Mouse (Mus musculus) mesoderm, embryonic 11.5 days (tissue): ENCODE results near the gene Catsper2.
A peak's percentile ranks its signal among the peaks of the same experiment; 100 is the strongest.

Source experiments
- DNase-seq: peaks from one replicate; pipeline ENCODE4 v3.0.0-alpha.2; 2012; ENCODE audit warnings: low read depth, low spot score

The Catsper2 gene

GRCm38 (mm10) chr2:121413387-121414042 is at the start of gene Catsper2, which contains the start of gene Pdia3:
Gene Catsper2 (minus strand): TSS chr2:121413792.
Gene Pdia3 (plus strand): TSS chr2:121413775.
- peak; percentile 96 for DNase-seq

DNA sequence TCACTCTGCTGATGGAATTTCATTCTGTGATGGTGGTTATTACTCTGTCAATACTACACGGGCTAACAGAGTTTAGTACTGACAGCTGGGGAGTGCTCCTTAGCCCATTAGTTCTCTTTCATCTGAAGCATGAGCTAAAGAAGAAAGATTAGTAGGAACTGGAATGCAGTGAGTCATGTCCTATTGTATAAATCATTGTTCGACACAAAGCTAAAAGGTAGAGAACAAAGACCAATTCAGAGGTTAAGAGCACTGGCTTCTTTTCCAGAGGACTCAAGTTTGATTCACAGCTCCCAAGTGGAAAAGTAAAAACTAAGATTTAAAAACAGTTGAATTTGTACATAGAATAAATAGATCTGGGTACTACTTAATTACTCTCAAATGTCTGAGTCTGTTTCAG is 46.5 kb upstream of the Catsper2 start:
- no peak for DNase-seq

DNA sequence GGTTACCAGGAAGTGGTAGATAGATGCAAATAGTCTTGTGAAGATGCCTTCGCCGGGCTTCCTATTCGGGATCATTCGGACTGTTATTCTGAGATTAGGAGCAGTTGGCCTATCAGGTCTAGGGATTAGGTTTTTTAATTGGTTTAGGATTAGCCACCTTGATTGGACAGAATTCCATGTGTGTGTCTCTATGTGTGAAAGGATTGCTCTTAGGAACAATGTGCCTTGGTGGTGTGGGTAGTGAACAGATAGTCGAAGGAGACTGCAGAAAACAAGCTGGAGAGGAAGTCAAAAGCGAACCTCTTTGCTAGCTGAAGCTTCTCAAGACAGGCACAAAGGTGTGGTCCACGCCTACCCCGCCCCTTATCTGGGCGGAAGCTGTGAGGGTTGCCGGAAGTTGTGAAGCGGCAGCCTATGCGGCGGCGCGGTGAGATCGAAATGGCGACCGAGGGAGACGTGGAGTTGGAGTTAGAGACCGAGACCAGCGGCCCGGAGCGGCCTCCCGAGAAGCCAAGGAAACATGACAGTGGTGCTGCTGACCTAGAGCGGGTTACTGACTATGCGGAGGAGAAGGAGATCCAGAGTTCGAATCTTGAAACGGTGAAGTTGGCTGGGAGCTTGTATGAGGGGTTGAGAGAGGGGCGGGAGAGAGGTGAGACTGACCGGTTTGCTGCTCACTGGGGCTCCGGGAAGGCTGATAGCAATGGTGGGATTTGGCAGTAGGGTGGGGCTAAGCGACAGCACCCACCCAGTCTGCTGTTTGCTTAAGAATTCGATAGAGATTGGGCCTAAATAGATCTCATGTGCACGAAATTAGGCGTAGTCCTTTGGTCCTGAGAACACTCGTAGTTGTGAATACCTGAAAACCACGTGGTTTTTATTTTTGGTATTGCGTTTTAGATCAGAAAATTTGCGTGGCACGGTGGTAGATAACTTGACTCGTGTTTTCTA is 43.4 kb upstream of the Catsper2 start, which contains the start of gene Serinc4:
Serinc4 (minus strand) TSS at position 90 of the 951 bp plus-strand sequence.
- DNase-seq = peak; percentile 86

GRCm38 (mm10) chr2:121455534-121455933 is 41.9 kb upstream of the Catsper2 start:
- DNase-seq = no peak

GRCm38 (mm10) chr2:121453917-121454316 is 40.3 kb upstream of the Catsper2 start:
- no peak for DNase-seq

GRCm38 (mm10) chr2:121452990-121453389 is 39.4 kb upstream of the Catsper2 start, which contains the start of gene Hypk:
Gene Hypk (plus strand): TSS chr2:121453290.
- no peak for DNase-seq

- no peak for DNase-seq
These were observed 38.8 kb upstream of the Catsper2 start for GRCm38 (mm10) chr2:121452361-121452760.

DNA sequence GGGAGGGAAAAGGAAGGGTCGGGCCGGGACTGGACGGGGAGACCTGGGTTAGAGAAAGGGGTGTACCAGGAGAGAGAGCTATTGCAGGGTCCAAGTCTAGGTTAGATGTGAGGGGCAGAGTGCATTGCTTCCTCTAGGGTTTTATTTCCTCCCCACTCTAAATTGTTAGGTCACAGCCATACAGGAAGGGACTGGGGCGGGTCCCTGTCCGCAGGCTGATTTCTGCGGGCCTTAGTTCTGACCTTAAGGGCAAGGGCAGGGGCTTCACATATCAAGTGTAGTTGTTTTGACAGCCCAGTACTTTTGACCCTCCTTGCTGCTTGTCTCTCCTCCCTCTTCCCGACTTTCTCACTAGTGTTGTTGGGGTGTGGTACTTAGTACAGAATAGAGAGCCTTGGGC is 36.5 kb upstream of the Catsper2 start:
- DNase-seq = peak; percentile 15

GRCm38 (mm10) chr2:121449545-121450011 is 36.0 kb upstream of the Catsper2 start:
- no peak for DNase-seq

DNA sequence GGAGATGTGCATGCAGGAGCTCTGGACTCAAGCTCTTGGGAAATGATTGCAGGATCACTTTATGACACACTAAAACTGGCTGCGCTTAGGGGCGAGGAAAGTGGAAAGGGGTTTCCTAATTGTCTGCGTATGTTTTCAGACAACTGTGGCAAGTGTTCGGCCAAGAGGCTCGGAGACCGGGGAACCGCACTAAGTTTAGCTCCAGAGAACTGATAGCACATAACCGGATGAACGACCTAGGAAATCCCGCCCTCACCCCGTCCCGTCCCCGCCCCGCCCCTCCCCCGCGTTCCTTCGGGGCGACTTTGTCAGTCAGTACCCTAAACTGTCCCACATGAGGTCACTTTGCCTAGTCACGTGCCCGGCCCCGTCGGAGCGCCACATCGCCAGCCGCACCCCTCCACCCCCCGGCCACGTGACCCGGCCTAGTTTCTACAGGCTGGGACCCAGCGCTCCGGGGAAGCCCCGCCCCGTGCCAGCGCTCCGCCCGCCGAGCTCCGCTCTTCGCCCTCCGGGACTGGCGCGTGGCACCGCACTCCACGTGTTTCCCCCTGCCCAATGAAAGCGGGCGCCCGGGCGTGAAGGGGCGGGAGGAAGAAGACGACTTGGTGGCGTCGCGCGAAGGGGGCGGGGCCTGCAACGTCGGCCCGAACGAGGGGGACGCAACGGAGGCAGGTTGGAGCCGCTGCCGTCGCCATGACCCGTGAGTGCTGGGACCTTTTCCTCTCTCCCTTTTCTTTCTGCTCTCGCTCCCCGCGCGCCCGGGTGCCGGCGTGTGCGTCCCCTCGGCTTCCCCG is 35.3 kb upstream of the Catsper2 start, which contains the start of gene Serf2:
Serf2 (plus strand) TSS at position 457 of the 797 bp plus-strand sequence.
- DNase-seq = peak; percentile 98

DNA sequence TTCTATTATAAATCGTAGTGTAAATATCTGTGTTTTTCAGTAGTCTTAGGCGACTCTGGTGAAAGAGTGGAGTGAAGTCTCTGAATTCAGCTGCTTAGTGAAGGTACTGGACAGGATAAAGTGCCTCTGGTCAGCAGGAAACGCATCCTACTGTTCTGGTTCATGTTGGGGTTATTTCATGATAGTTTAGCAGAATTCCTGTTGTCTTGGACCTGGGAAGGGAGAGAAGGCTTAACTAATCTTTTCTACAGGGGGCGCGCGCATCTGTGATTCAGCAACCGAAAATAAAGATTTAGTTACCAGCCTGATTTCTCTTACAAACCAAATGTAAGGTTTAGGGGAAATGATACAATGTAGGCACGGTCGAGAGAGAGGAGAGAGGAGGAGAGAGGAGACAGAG is 34.5 kb upstream of the Catsper2 start:
- no peak for DNase-seq

- no peak for DNase-seq
These were observed 33.4 kb upstream of the Catsper2 start for GRCm38 (mm10) chr2:121447006-121447405.

- DNase-seq = no peak
These were observed 32.9 kb upstream of the Catsper2 start for GRCm38 (mm10) chr2:121446506-121446905.

DNA sequence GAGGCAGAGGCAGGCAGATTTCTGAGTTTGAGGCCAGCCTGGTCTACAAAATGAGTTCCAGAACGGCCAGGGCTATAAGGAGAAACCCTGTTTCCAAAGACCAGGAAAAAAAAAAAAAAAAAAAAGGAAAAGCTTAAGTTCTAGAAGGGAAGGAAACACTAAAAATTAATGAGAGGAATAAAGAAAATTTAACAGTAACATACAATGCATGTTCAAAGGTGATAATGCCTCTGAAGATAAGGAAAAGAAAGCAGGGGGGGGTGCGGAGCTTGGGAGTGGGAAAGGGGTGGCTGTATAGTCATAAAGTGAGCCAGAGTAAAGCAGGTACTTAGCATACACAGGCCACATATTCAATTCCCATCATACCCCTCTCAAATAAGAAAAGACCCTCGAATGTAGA is 31.5 kb upstream of the Catsper2 start:
- DNase-seq = no peak

- DNase-seq = no peak
These were observed 30.6 kb upstream of the Catsper2 start, which contains the start of gene Ell3 for GRCm38 (mm10) chr2:121444178-121444577. Gene Ell3 (minus strand): TSS chr2:121444278.

DNA sequence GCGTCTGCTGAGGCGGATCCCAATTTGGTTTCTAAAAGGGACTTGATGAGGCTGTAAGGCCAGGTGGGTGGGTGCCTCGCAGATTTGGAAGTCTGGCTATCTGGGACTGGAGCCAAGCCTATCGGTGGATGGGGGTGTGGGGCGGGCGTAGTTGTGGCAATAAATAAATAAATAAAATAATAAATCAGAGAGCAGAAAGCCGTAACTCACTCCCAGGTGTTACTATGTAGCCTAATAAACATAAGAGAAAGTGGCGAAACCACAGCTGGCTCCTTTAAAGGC is 29.4 kb upstream of the Catsper2 start:
- DNase-seq = no peak

DNA sequence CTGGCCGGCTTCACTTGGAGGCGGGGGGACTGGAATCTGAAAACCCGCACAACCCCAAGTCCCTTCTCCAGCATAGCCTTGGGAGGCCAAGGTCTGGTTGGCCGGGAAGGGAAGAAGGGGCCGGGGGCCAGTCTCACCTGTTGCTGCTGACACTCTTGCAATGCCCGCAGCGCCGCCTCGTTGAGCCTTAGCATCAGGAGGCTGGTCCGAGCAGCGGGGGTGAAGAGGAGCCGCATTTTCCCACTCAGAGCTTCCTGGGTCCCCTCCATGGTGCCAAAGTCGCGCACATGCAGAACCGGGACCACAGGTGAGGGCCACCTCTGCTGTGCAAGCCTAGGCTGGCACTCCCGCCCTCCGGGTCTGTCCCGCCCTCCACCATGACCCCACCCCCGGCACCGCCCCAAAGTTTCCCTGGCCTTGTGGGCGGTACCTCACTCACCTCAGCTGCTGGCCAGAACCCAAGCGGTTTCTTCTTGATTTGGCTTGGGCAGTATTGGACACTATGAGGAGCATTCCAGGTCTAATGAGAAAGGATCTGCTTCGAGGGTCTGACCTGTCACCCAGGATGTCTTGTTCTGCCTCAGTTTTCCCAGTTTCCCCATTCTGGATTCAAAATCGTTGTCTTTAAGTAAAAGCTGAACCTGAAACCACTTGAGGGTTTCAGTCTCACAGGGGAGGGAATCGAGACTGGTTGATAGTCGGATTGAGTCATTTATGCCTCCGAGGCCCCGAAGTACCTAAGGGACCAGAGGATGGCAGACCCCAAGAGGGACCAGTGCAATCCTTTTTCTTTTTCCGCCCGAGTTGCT is 28.9 kb upstream of the Catsper2 start:
- DNase-seq = peak; percentile 48

DNA sequence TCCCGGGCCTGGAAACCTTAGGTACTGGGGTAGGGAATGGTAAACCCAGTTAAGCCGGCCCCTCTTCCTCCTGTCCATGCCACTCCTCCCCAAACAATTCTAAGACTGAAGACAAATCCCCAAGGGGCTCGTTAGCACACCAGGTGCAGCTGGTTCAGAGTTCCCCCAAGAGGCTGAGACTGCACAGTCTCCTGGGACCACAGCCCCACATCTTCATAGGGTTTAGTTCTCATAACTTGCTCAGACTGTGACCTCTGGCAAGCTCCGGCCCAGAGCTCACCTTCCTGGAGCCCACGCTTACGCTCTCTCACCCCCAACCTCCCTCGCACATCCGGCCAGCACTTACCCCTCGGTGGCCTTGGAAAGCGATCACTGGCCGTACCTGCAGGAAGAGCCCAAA is 28.2 kb upstream of the Catsper2 start:
- DNase-seq = peak; percentile 14

GRCm38 (mm10) chr2:121440834-121441605 is 27.4 kb upstream of the Catsper2 start:
- no peak for DNase-seq

DNA sequence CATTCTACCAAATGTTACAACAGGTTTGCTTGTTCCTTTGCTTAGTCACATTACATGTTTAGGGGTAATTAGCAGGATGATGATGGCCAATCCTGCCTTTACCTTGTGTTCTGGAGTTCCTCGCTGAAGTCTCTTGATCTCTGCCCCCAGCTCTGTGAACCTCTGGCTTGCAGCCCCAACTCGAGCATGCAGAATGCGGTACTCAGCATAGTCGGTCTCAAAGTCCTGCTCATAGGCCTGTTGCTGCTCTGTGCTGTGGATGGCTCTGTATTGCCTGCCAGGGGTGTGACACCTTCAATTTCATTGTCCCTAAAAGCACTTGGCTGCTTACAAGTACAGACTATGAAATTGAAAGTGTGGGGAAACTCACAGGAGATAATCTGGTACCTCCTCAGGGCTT is 26.2 kb upstream of the Catsper2 start:
- no peak for DNase-seq
